Mouse (Mus musculus) frontal cortex, postnatal 36 days (tissue): Measurements from ENCODE around the gene Cryba1.

Experiments
- DNase-seq, 2 experiments: peaks; one replicate each; pipeline ENCODE4 v3.0.0; 2022; ENCODE audit warnings: low spot score in 2 of 2

The Cryba1 gene

GRCm38 (mm10) chr11:77719055-77719454, 6.0 kb downstream of the Cryba1 start:
- DNase-seq, result no peak

- DNase-seq, result no peak
Measured at GRCm38 (mm10) chr11:77713736-77714135, 11.3 kb downstream of the Cryba1 start.

DNA sequence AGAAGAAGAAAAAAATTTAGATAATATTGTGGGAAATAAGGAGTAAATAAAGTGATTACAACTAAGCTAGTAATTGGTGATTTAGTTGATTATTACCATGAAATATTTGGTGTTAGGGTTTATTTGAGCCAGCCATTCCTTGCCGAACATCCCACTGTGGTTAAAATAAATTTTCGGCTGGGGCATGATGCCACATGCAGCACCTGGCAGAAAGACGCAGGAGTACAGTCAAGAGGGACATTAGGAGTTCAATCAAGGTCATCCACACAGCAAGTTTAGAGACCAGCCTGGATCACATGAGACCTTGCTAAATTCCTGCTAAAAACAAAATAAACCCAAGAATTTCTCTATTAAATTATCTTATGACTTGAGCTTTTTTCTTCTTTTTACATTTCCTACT, 16.0 kb downstream of the Cryba1 start:
- no peak for DNase-seq

- no peak for DNase-seq
Measured at GRCm38 (mm10) chr11:77705920-77706319, 19.2 kb downstream of the Cryba1 start.

- DNase-seq, result no peak
Measured at GRCm38 (mm10) chr11:77697232-77697631, 27.9 kb downstream of the Cryba1 start.

GRCm38 (mm10) chr11:77693026-77693425, 32.1 kb downstream of the Cryba1 start:
- no peak for DNase-seq

- DNase-seq, result peak; percentile 20 to 25
Measured at GRCm38 (mm10) chr11:77687541-77688131, 37.4 kb downstream of the Cryba1 start.

GRCm38 (mm10) chr11:77686841-77687540, 38.1 kb downstream of the Cryba1 start:
- peak; percentile 37 to 50 for DNase-seq

DNA sequence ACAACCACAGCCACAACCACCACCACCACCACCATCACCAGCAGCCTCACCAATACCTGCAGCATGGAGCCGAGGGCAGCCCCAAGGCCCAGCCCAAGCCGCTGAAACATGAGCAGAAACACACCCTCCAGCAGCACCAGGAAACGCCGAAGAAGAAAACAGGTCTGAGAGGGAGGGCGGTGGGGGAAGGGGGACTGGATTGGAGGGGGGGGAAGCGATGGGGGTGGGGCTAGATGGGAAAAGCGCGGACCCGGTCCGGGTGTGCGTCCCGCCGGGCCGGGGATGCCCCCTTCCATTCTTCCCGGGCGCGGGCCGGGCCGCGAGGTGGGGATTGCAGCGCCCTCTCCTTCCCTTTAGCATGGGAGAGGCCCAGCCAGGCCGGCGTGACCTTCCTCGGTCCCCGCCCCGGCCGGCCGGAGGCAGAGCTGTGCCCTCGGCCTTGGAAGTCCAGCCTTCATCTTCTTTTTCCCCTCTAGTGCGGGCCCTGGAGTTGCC, 38.7 kb downstream of the Cryba1 start:
- DNase-seq, result peak; percentile 15 to 23

DNA sequence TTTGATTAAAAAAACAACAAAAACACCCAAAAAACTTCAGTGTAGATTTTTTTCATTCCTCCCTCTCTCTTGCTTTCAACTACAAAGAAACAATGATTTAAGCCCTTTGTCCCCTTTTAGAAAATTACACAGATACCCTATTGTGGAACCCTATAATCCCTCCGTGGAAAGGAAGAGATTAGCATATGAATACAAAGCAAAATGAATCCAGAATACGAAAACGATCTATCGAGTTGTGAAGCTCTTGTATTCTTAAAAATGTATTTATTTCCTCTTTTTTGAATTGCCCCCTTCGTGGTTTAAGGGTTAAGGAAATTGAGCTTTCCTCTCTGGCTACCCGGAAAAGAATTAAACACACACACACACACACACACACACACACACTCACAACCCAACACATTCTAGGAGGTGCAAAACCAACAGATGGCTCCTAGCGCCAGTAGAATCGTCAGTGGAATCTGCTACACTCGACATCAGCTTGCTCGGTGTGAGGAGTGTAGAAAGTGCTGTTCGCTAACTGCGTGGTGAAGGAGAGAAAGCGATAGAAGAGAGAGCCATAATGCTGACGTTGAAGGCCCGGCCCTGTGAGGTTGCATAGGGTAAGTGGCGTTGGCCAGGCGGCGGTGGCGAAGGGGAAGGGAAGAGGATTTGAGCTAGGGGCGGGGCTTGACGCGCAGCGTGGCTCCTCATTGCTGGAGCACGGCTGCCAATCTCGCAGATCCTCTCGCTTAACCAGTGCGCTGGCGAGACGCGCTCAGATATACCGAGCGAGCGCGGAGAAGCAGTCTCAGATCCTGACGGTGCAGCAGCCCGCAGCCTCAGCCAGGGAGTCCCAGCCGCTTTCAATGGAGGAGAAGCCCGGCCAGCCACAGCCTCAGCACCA, 39.5 kb downstream of the Cryba1 start, which contains the start of gene Nufip2:
TSS of gene Nufip2 (plus strand) at position 773 of the 883 bp plus-strand sequence.
- peak; percentile 100 for DNase-seq

DNA sequence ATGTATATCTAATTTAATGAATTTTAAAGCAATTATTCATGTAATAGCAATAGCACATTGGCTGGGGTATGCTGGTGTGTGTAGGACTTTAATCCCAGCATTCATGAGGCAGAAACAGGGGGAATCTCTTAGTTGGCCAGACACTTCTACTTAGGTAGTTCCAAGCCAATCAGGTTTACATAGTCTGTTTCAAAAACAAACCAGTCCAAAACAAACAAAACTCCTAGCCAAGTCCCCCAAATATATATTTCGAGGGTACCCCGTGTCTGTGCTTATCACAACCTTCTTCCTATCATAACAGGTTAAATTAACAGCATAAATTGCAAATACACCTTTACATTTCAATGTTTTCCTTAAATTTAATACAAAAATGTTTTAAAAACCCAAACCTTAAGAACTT, 40.2 kb downstream of the Cryba1 start:
- no peak for DNase-seq

GRCm38 (mm10) chr11:77680018-77680417, 45.1 kb downstream of the Cryba1 start:
- DNase-seq, result no peak

- no peak for DNase-seq
Measured at GRCm38 (mm10) chr11:77673428-77673991, 51.6 kb downstream of the Cryba1 start.

GRCm38 (mm10) chr11:77672746-77673145, 52.3 kb downstream of the Cryba1 start:
- no peak for DNase-seq
